Mouse (Mus musculus): ENCODE measurements around the gene Plekhg5.

Plekhg5 gene

DNA sequence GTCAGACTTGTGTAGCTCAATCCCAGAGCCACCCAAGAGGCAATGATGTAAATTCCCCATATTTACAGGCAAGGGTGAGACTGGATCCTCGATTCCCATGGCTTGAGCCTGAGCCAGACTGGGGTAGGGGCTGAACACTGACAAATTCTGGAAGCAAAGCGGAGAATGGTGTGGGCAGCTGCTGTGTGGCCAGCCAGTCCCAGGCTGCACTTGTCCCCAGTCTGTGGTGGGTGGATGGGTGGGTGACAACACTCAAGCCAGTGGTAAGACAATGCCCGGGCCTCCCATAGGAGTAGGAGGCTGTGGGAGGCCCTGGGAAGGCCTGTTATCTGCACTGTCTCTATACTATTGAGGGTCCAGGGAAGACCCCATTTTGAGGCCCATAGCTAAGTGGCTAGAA is 3.1 kb upstream of the Plekhg5 start:
- DNase-seq (ENCODE audit: extremely low spot score, low read depth, low spot score) = no peak

DNA sequence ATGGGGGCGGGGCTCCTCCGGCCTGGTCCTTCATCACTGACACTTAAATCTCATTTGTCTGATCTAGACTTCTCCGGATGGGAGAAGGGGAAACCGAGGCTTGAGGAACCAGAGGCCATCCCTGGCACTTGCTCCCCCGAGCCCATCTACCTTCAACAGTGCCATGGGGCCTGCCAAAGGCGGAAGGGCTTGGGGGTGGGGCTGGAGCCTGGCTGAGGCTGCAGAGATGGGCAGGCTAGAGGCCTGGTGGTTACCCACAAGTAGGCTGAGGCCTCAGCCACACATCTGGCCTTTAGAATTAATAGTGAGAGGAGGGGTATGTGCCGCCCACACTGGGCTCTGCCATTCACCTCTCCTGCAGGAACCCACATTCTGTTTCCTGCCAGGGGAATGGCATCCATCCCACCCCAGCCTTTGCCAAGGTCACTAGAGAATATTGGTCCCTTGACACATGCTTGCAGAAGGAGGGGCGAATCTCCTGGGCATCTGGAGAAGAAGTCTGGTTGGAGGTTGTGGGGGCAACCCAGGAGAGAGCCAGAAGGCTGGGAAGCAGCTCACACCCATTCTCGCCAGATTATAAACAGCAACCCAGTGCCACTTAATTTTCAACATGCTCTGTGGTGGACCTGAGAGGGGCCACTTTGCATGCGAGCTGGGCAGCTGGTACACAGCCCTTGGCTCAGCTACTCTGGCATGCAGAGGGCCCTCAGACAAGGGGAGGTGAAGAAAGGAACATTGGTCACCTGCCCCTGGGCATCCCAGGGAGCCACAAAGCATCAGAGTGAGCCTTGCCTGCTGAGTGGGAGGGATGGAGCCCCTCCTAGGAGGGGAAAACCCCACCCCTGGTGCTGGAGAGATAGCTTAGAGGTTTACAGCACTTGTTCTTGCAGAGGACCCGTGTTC is 1.6 kb upstream of the Plekhg5 start:
- no peak for DNase-seq (ENCODE audit: extremely low spot score, low read depth, low spot score)

DNA sequence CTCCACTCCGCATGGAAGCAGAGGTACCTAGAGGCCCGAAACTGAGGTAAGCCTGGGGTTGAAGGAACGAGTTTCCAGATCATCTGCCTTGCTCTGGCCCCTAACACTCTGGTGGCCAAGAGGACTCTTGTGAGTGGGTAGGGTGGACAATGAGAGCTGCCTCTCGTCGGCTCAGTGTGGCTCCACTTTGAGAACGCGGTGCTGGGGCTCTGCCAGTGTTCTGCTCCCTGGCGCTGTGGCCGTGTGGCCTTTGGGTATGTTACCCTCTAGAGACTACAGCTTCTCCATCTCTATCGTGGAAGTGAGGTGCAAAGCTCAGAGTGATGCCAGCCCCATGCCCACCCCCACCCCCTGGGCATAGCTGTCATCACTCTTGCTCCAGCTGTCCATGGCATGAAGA is 357 bp downstream of the Plekhg5 start:
- DNase-seq (ENCODE audit: extremely low spot score, low read depth, low spot score) = no peak

DNA sequence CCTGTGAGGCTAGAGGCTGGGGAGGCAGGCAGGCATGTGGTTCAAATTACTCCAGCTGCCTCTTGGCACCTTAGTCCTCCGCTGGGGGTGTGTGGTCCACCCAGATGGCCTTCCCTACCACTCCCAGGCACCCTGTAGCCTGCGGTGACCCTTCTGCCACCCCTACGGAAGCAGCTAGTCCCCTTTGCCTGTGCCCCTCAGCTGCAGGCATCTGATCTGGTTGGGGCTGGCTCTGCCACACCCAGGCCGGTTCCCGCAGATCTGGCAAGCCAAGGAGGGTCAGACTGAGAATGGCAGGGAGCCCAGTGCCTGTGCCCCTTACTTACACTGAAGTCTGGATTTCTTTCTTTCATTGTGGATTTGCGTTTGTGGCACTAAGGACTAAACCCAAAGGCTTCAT is 1.4 kb downstream of the Plekhg5 start:
- no peak for DNase-seq (ENCODE audit: extremely low spot score, low read depth, low spot score)

DNA sequence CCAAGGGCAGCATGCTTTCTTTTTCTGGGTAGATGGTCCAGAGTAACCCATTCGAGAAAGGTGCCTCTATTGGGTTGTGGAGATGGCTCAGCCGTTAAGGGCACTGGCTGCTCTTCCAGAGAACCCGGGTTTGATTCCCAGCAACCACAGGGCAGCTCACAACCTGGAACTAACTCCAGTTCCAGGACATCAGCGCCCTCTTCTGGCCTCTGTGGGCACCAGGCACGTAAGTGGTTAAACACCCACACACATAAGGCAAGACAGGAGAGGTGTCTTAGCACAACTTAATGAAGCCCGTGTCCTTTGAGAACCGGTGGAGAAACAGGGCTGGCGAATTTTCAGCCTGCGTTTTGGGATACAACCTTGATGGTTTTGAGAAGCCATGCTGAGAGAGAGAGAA is 2.2 kb downstream of the Plekhg5 start:
- DNase-seq (ENCODE audit: extremely low spot score, low read depth, low spot score) = no peak

DNA sequence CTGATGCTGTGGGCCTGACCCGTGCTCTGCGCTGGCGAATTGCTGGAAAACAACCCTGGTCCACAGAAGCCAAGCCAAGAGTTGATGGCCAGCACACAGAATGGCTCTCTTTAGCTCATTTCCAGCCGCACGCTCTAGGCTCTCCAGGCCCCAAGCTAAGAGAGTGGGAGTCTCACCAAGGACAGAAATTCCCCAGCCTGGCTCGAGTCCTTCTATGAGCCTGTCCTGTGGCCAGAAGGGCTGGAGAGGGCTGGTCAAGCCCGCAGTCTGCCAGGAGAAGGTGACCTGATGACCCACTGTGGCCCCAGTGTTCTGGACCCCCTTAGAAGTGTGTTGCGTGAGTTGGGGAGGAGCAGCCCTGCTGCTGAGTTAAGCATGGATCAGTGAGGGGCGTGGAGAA is 4.9 kb downstream of the Plekhg5 start:
- no peak for DNase-seq (ENCODE audit: extremely low spot score, low read depth, low spot score)

DNA sequence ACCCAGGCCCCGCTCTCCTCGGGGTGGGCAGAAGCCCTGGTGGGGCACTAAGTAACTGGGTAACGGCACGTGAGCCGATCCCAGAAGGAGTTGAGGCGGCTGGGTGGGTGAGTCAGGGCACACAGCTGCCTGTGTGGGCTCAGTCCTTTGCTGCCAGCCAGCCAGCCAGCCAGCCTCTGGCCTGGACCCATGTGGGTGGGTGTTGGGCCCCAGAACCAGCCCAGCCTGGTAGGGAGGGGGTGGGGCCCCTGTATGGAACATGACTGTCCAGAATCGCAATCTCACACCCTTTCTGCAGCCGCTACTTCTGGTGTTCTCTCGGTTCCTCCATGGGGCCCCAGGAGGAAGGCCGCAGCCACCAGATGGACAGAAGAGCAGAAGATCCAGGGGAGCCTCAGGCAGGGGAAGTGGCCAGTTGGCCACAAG is 5.8 kb downstream of the Plekhg5 start:
- no peak for DNase-seq (ENCODE audit: extremely low spot score, low read depth, low spot score)

DNA sequence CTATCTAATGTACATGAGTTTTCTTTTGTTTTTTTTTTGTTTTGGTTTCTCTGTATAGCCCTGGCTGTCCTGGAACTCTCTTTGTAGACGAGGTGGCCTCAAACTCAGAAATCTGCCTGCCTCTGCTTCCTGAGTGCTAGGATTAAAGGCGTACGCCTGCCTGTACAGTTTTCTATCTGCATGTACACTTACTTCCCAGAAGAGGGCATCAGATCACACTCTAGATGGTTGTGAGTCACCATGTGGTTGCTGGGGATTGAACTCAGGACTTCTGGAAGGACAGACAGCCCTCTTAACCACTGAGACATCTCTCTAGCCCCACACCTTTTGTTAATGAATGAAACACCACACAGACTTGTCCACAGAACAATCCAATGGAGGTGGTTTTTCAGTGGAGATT is 7.0 kb downstream of the Plekhg5 start:
- no peak for DNase-seq (ENCODE audit: extremely low spot score, low read depth, low spot score)

DNA sequence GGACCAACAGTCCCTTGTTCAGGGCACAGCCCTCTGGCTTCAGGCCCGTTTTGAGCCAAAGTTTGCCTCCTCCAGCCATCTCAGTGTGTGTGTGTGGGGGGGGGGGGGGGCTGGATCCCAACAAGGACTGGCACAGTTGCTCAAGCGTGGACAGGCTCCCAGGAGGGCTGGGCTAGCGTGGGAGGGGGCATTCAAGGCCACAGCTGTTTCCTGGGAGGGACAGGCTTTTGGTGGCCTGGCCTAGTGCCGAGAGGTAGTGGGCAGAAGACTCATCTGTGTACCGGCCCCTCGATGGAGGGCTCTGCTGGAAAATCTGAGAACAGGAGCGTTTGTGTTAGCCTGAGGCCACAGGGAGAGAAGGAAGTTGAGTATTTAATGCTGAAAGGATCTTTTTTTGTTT is 7.6 kb downstream of the Plekhg5 start:
- DNase-seq (ENCODE audit: extremely low spot score, low read depth, low spot score) = no peak

DNA sequence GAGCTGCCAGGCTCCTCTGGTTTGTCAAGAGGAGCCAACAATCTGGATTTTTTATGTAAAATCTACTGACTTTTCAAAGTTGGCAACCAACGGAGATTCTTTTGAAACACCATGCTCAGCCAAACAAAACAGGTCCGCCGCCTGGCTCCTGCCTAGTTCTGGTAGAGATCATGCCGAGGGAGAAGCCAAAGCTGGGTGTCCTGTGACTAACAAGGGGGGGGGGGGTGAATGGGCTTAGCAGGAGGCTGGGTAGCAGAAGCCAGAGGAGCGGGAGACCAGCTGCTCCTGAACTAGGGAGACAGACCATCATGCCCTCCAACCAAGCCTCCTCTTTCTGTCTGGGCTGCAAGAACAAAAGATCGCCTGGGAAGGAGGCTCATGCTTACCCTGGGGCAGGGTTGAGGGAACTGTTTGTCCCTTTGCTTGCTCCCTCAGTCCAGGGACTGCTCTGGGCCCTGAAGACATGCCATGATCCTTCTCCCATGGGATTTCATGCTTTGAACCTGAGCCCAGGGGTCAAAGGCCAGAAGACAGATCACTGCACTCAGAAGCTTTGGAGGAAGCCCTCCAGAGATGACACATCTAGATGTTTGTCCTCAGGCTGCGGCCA is 11.4 kb downstream of the Plekhg5 start:
- DNase-seq (ENCODE audit: extremely low spot score, low read depth, low spot score) = no peak

DNA sequence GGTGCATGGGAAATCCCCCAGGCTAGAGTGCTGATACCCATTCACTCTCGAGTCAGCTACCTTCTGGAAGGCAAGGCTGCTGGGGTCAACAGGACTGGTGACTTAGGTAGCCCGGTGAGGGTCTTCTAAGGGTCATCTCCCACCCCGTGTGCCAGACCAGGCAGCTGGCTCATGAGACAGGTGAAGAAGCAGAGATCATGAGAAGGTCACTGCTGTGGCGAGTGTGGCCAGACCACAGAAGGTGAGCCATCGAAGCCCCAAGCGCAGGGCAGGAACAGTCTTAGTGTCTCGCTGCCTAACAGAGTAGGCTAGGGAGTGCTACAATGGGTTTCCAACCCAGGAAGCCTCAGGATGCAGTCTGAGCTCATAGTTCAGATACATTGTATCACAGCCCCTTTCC is 12.3 kb downstream of the Plekhg5 start:
- no peak for DNase-seq (ENCODE audit: extremely low spot score, low read depth, low spot score)

DNA sequence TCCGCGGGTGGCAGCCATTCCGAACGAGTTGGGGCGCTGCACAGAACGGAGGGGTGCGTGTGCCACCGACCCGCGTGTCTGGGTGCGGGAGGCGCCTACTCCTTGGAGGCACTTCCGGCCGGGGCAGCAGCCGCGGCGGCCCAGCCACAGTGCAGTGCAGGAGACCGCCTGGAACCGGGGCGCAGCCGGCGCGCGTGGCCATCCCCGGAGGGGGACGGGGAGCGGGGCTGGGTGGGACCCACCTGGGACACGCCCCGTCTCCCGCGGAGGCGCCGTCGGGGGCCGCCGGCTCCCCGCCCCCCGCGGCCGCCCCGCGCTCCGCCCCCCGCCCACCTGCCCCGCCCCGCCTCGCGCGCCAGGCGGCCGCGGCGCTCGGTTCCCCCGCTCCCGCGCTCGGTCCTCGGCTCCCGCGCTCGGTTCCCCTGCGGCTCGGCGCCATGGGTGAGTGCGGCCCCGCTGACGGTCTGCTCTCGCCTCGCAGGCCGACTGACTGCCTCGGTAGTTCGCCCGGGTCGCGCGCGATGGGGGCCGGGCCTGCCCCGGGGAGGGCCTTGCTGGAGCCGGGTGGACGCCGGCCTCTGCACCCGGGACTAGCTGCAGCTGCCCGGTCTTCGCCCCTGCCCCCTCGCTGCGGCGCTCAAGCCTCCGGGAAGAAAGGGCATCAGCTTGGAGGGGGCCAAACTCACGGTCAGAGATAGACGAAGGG is 14.4 kb downstream of the Plekhg5 start:
- DNase-seq (ENCODE audit: extremely low spot score, low read depth, low spot score) = no peak

DNA sequence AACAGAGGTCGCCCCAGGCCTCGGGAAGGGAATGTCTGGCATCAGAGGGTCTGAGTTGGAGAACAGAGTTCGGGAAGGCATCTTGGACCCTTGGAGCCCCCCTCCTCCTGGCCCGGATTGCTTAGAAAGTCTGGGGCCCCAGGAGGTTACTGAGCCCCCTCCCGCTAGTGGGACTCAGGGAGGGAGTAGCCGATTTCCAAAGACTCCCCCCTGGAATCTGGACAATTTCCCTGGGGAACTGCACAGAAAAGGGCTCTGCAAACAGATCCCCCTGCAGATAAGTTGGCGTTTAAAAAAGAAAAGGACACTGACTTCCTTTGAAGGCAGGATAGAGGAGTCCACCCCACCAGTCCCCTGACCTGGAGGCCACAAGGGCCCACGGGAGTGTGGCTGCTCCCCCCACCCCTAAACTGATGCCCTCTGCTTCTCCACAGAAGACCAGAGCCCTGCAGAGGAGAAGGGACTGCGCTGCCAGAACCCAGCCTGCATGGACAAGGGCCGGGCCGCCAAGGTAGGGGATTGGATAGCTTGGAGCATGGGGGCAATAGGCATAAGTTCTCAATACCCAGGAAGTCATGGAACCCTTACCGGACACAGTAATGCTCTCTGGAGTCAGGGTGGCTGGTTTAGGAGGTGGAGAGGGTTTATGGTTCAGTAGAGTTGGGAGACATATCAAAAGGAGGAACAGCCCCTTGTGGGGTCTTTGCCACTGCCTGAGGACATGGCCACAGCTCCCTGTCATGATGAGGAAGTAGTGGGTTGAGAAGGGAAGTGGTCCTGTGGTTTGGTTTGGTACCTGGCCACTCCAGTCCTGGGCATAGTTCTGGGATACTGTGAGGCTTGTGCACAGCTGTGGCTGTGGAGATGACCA is 15.1 kb downstream of the Plekhg5 start:
- DNase-seq (ENCODE audit: extremely low spot score, low read depth, low spot score) = no peak

DNA sequence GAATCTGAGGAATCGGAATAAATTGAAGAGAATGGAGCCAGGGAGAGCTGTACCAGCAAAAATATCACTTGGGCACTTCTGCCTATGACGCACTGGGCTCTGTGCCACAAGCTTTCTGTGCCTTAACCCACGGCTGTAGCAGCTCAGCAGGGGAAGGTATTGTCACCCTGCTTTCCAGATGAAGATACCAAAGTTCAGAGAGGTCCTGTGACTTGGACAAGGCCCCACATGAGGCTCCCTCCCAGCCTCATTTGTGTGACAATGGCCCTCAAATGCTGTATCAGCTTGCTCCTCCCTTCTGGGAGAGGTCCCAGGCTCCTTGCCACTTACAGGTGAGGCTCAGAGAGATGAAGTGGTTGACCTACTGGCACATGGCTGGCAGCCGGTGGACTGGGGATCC is 15.8 kb downstream of the Plekhg5 start:
- DNase-seq (ENCODE audit: extremely low spot score, low read depth, low spot score) = no peak

DNA sequence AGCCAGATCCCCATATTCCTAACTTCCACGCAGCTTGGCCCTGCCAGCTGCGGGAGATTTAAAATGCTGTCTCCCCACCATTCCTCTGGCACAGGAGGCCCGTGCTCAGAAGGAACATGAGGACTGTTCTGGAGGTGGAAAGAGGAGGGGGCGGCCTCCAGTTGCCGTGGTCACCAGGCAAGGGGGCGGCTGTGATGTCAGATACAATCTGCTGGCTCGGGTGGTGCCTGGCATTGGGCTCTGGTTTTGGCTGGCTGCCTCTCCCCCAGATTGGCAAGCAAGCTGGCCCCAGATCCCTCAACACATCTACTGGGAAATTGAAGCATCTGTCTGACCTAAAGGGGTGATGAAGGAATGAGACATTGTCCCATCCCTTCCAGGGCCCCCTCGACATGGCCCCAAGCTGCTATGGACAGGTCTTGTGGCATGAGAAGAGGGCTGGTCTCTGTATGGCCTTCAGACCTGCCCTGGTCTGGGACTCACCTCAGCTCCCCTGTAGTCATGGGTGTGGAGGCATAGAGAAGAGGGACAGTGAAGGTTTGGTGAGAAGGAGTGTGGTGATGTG is 16.3 kb downstream of the Plekhg5 start:
- no peak for DNase-seq (ENCODE audit: extremely low spot score, low read depth, low spot score)

DNA sequence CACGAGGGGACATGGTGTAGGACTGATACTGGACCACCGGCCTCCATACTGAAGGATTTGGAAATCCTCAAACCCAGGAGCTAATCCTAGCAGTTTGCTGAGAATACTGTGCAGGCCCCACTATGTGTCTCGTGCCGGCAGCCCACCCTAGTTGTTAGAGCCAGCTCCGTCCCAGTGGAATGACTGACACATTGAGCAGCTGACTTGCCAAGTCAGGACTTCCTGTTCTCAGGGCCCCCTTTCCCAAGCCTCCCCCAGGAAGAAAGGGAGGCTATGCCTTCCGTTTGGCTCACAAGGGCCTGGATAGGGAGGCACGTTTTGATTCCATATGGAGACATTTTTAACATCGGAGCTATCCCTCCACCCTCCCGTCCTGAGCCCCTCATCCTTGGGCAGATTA is 17.9 kb downstream of the Plekhg5 start:
- no peak for DNase-seq (ENCODE audit: extremely low spot score, low read depth, low spot score)

DNA sequence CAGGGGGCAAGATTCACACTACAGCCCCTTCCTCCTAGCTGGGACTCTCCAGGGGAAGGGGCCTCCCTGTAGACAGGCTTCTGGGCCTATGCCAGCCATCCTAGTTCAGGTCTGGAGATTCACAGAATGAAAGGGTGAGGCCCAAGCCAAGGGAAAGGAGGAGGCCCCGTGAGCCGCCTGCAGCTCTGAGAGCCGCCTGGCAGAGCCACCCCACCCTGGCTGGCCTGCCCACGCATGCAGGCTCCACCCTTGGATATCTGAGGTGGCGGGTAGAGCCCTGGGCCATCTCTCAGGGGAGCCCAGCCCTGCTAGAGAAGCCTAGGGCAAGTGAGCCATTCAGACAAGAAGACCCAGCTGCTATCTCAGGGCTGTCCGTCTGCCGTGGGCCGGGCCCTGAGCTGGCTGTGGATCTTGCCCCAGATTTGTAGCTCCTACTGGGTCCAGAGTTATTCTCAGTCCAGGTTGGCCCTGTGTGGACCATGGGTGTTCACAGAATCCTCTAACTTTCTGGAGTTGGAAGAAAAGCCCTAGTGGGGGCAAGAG is 20.5 kb downstream of the Plekhg5 start:
- DNase-seq (ENCODE audit: extremely low spot score, low read depth, low spot score) = no peak

DNA sequence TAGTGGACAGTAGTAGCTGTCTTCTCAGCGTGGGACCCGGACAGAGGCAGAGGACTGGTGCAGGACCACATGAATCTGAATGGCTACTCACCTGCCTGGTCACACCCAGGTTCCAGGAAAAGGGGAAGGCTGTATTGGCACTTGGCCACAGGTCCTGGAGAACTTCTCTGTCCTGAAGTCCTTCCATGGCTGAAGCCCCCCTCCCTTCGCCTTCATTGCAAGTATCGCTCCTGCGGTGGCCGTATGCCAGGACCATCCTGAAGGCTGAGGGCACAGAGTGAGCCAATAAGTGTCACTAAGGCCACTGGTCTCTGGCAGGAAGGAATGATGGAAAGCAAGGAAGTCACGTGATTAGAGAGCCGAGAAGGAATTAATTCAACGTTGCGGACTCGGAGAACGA is 21.9 kb downstream of the Plekhg5 start:
- DNase-seq (ENCODE audit: extremely low spot score, low read depth, low spot score) = no peak

DNA sequence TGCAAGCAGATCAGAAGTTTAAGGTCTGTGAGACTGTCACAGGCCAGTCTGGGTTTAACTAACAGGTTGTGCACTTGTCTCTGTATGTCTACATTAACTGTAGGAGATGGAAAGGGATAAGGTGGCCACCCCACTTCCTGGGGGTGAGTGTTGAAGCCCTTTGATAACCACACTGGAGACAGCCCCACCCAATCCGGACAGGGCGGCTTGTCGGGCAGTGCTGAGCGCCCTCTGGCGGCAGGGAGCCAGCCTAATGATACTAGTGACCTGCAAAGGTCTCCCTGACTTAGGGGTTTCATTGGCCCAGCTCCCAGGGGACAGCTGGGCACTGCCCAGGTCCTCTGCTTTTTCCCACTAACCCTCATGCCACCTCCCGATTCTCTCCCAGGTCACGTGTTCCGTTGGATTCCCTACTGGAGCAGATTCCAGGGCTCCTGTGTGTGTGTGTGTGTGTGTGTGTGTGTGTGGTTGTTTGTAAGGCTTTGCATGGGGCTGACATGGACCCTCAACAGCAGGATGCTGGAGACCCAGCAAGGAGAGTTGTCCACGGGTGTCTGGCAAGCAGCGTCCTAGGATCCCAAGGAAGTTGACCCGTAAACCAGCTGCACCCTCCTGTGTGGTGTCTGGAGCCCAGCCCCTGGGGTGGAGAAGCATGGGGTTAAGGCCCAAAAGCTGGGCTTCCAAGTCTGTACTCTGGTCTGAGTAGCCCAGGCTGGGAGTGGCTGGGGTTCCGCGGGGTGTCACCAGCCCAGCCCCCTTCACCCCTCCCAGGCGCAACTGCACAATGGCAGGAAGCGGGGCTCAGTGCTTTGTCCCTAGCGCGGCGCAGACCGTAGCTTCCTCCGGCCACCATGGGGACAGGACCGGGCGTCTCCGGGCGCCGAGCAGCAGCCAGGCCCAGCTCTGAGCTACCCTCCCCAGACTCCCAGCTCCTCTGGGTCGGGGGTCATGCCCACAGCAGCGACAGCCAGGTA is 23.9 kb downstream of the Plekhg5 start:
- DNase-seq (ENCODE audit: extremely low spot score, low read depth, low spot score) = no peak

All from hindlimb bud, embryonic 11.5 days (tissue).